Mouse (Mus musculus): ENCODE results near the gene Fam124b. TPM values are rescaled to one million over a fixed set of nuclear protein-coding genes. Genes with fewer than 3 reads are reported as not detected.

Fam124b gene
- polyA plus RNA-seq (2017; shearing (Covaris generic)) = 5.2 TPM

DNA sequence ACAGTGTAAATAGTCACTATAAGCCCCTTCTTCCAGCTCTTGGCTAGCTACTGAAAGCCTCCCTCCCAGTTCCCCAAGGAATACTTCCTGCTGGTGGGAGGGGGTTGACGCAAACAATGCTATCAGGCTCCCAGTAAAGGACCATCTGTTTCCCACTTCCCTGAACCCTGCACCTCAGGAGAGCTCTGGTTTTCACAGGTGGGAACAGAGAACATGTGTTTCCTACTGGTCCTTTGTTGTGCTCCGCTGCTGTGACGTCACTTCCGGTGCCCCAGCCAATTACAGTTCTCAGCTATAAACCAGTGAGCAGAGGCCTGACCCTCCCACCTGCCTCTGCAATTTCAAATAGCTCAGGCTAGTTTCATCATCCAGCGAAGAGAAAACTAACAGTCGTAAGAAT is at the start of gene Fam124b:
Gene Fam124b, minus strand, starts transcription at position 206 of the 400 bp plus-strand sequence.

Other genes with a start within 250 kb of the Fam124b start
- gene Cul3, start 122.0 kb upstream of the Fam124b start, polyA plus RNA-seq (2017; shearing (Covaris generic)) = 22.5 TPM
- not detected for gene Gm45261, start 243.0 kb upstream of the Fam124b start, polyA plus RNA-seq (2017; shearing (Covaris generic))

All from inflammation-experienced regulatory T-cells, adult 16 weeks (primary cell).